Mouse (Mus musculus) forebrain, embryonic 11.5 days (tissue): ENCODE measurements around the gene Rangap1. TPM values are rescaled to one million over a fixed set of nuclear protein-coding genes. Genes with fewer than 3 reads are reported as not detected.
A peak's percentile ranks its signal among the peaks of the same experiment; 100 is the strongest.

Source experiments
- ATAC-seq: fragments of 200-750 bp; cut with Nextera tagmentation; replicated peaks from 2 replicates; pipeline ENCODE4 v1.8.0; 2017; ENCODE audit warnings: moderate TSS enrichment; ENCODE audit not compliant: low FRiP score
- DNase-seq: peaks from one replicate; pipeline ENCODE4 v3.0.0-alpha.2; 2017; ENCODE audit warnings: low spot score
- H3K27ac ChIP-seq: fragments of 300-500 bp; sonication (generic); 2 replicates; pipeline ENCODE4 v1.5.1; 2014; ENCODE audit warnings: low read depth, low read length
- H3K27me3 ChIP-seq: fragments of 300-500 bp; sonication (generic); 2 replicates; pipeline ENCODE4 v1.6.1; 2014; ENCODE audit warnings: mild to moderate bottlenecking, low read length, mixed read lengths; ENCODE audit not compliant: control insufficient read depth, insufficient read depth
- H3K36me3 ChIP-seq: fragments of 300-500 bp; sonication (generic); 2 replicates; pipeline ENCODE4 v1.6.1; 2014; ENCODE audit warnings: mild to moderate bottlenecking, low read length, moderate library complexity, mixed read lengths; ENCODE audit not compliant: control insufficient read depth, insufficient read depth
- H3K4me1 ChIP-seq: fragments of 300-500 bp; sonication (generic); replicated peaks from 2 replicates; pipeline ENCODE4 v1.6.1; 2014; ENCODE audit warnings: low read length, mixed read lengths; ENCODE audit not compliant: control insufficient read depth, insufficient read depth
- H3K4me2 ChIP-seq: fragments of 300-500 bp; sonication (generic); 2 replicates; pipeline ENCODE4 v1.6.1; 2014; ENCODE audit warnings: low read depth, mild to moderate bottlenecking, low read length, moderate library complexity, mixed read lengths; ENCODE audit not compliant: severe bottlenecking
- H3K4me3 ChIP-seq: fragments of 300-500 bp; sonication (generic); 2 replicates; pipeline ENCODE4 v1.5.1; 2014; ENCODE audit warnings: low read depth, low read length
- H3K9ac ChIP-seq: fragments of 300-500 bp; sonication (generic); 2 replicates; pipeline ENCODE4 v1.6.1; 2014; ENCODE audit warnings: low read length
- H3K9me3 ChIP-seq: fragments of 300-500 bp; sonication (generic); 2 replicates; pipeline ENCODE4 v1.6.1; 2016; ENCODE audit warnings: low read length, mixed read lengths; ENCODE audit not compliant: control insufficient read depth
- whole genome bisulfite sequencing: fragments of 180-500 bp; shearing (Covaris S2); extraction: QIAGEN DNeasy Blood & Tissue Kit; methylation state at CpG from one replicate; pipeline ENCODE4 v1.1.7; 2014; 5-methylcytosine and 5-hydroxymethylcytosine counted together
- polyA plus RNA-seq: library from polyadenylated mRNA; unstranded; fragments of >200 nt; fragmentation: Nextera tagmentation; extraction: Ambion mirVana; gene quantifications from 2 replicates; pipeline ENCODE4 v1.2.1, GENCODE M21; 2014

The Rangap1 gene
- polyA plus RNA-seq, 1 experiment from 2014 or later, result 172 TPM

DNA sequence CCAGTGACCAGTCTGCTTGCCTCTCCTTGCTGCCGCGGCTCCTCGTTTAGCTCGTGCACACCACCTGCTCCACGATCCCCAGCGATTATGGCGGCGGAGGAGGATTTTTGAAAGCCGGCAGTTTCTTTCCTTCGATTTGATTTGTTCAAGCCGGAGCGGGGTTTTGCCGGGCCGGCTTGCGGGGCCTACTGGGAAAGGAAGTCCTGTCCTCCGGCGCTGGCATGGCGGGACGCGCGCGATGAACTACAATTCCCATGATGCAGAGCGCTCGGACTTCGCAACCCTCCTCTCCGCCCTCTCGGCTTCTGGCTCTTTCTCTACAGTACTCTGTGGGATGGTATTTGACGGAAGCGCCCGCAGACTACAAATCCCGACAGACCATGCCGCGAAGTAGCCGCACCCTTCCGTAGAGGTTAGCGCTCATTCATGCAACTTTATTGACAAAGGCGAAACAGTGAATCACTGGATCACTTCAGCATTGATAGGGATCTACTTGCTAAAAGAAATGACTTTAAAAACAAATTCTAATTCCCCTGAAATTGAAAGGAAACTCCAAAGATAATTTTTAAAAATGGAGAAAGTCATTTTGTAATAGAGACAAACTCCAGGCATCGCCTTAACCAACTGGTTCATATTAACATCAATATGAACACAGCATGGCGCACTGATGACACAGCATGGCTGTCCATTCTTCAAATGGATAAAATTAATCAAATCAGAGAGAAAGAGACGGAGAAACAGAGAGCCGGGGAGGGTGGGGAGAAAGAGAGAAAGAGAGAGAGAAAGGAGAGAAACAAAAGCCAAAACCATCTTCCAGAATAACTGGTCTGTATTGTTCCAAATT is 15.3 kb downstream of the Rangap1 start:
- DNase-seq (peak; percentile 99), ATAC-seq (peak; percentile 99)
- H3K4me2 ChIP-seq, result peak overlapping the region; percentile 87
- peak overlapping the region; percentile 100 for H3K4me3 ChIP-seq
- peak overlapping the region; percentile 63 for H3K27ac ChIP-seq
- H3K36me3 ChIP-seq, result no peaks in the 10 kb centered on the region
- H3K27me3 ChIP-seq, result no peaks in the 10 kb centered on the region
- H3K9ac ChIP-seq, result peak overlapping the region; percentile 94
- WGBS, result 6% methylated on average over 41 of the region's 41 CpGs
- H3K9me3 ChIP-seq, result no peaks in the 10 kb centered on the region
- H3K4me1 ChIP-seq, result peaks cover 4% of the 10 kb centered on the region; the same call in 1 of the 2 replicates

DNA sequence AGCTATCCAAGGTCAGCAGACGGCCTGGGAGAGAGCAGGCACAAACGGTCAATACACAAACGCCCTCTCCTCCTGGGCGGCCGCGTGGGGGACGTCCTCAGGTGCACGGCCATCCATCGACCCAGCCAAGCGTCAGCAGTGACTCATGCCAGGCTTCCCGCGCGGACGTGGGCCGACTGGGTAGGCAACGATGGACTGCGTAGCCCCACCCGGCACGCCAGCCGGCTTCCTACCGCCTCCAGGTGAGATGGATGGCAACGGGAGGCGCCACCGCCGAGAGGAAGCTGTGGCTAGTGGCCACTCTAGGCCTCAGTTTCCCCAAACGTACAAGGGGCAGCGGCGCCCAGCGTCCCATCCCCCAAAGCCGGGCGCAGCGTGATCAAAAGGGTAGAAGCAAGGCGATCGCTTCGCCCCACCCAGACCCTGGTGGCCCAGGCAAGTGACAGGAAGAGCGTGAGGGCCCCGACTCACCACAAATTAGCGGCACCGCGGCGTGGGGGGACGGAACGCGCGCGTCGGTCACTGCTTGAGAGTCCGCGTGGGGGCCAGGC is 16.0 kb downstream of the Rangap1 start:
- peak overlapping the region; percentile 63 for H3K27ac ChIP-seq
- H3K4me3 ChIP-seq, result peak overlapping the region; percentile 100
- H3K4me1 ChIP-seq, result peaks cover 4% of the 10 kb centered on the region; the same call in 1 of the 2 replicates
- H3K27me3 ChIP-seq, result no peaks in the 10 kb centered on the region
- H3K9ac ChIP-seq, result peak overlapping the region; percentile 94
- H3K4me2 ChIP-seq, result peak overlapping the region; percentile 87
- peak; percentile 3 for ATAC-seq
- H3K36me3 ChIP-seq, result no peaks in the 10 kb centered on the region
- under 1% methylated on average over 49 of the region's 49 CpGs for WGBS
- no peaks in the 10 kb centered on the region for H3K9me3 ChIP-seq
- DNase-seq, result no peak

DNA sequence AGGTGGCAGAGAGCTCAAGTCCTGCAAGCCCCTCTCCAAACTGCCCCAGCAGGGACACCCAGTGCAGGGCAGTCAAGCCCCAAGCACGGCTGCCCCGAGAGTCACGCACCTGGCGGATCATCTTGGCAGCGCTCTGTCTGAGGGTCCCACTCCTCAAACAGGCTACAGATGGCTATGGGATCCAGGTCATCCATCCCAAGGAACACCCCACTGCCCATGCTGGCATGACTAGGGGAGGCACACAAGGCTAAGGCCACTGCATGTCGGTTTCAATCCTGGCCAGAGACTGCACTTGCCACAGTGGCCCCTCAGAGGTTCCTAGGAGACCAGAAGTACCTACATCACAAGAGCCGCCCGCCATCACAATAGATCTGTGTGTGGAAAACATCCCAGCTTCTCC is 19.4 kb downstream of the Rangap1 start:
- ATAC-seq (no peak), DNase-seq (no peak)
- no peaks in the 10 kb centered on the region for H3K27me3 ChIP-seq
- WGBS, result 93% methylated on average over 8 of the region's 8 CpGs
- peaks cover 4% of the 10 kb centered on the region; the same call in 1 of the 2 replicates for H3K4me1 ChIP-seq
- H3K9ac ChIP-seq, result no peak overlapping the region
- no peaks in the 10 kb centered on the region for H3K9me3 ChIP-seq
- no peak overlapping the region for H3K27ac ChIP-seq
- H3K4me3 ChIP-seq, result no peak overlapping the region
- H3K4me2 ChIP-seq, result no peak overlapping the region
- peaks cover 20% of the 10 kb centered on the region; the same call in 1 of the 2 replicates for H3K36me3 ChIP-seq

DNA sequence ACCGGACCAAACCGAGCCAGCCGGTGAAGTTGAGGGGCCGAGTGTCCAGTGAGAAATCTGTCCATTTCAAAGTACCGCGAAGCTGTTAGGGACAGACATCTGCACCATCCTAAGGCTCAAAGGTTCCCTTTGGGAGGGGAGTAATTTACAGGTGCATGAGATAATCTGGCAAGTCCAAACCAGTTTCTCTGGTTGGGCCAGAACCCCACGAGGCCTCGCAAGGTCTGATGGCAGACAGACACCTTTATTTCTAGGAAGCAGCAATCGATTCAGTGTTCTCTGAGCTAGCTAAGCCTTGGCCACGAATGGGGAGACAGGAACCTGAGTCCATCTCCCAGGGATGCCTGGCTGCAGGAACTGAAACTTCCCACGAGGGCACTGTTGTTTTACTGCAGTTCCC is 21.7 kb downstream of the Rangap1 start:
- ATAC-seq (no peak), DNase-seq (no peak)
- H3K27ac ChIP-seq, result no peak overlapping the region
- no peak overlapping the region for H3K9ac ChIP-seq
- no peaks in the 10 kb centered on the region for H3K27me3 ChIP-seq
- no peaks in the 10 kb centered on the region for H3K9me3 ChIP-seq
- H3K36me3 ChIP-seq, result peaks cover 30% of the 10 kb centered on the region
- H3K4me3 ChIP-seq, result no peak overlapping the region
- no peak overlapping the region for H3K4me2 ChIP-seq
- WGBS, result 94% methylated on average over 11 of the region's 11 CpGs
- peaks cover 2% of the 10 kb centered on the region; the same call in 1 of the 2 replicates for H3K4me1 ChIP-seq

DNA sequence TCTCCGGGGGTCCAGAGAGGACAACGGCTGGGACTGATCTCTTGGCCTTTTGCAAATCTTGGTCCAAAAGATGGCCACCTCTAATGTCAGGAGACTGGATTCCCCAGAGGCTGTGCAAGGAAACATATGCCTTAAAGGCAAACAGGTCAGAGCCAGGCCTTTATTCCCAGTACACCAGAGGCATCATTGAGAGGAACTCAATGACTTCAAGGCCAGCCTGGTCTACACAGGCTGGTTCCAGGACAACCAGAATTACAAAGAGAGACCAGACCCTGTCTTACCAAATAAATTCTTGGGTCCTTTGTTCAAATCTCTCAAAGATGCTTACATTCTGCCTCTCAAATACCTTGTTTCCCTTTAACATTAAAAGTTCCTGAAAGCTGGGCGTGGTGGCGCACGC is 23.0 kb downstream of the Rangap1 start:
- ATAC-seq (no peak), DNase-seq (no peak)
- Histone ChIP-seq H3K27me3 (no peaks in the 10 kb centered on the region), H3K27ac (no peak overlapping the region), H3K9ac (no peak overlapping the region), H3K4me1 (no peaks in the 10 kb centered on the region), H3K4me2 (no peak overlapping the region), H3K9me3 (no peaks in the 10 kb centered on the region), H3K4me3 (no peak overlapping the region), H3K36me3 (peaks cover 30% of the 10 kb centered on the region)
- over 99% methylated on average over 5 of the region's 5 CpGs for WGBS

DNA sequence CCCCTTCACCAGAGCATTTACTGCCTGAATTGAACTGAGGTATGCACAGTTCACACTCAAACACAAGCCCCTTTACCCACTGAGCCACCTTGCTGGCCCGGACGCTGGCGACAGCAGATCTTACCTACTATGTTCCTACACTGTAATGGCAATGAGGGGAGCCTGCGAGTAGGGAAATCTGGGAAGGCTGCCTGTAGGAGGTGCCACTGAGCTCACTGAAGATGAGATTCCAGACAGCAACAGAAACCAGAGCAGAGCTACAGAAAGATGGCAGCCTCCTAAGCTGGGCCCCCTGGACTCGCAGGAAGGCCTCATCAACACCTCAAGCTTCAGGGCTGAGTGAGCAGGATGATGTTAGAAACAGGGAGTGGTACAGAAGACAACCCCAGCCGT is 26.2 kb downstream of the Rangap1 start:
- DNase-seq (no peak), ATAC-seq (no peak)
- Histone ChIP-seq H3K4me1 (no peaks in the 10 kb centered on the region), H3K9ac (no peak overlapping the region), H3K4me2 (no peak overlapping the region), H3K9me3 (no peaks in the 10 kb centered on the region), H3K27ac (no peak overlapping the region), H3K36me3 (peaks cover 42% of the 10 kb centered on the region), H3K27me3 (no peaks in the 10 kb centered on the region), H3K4me3 (no peak overlapping the region)
- 93% methylated on average over 6 of the region's 6 CpGs for WGBS

DNA sequence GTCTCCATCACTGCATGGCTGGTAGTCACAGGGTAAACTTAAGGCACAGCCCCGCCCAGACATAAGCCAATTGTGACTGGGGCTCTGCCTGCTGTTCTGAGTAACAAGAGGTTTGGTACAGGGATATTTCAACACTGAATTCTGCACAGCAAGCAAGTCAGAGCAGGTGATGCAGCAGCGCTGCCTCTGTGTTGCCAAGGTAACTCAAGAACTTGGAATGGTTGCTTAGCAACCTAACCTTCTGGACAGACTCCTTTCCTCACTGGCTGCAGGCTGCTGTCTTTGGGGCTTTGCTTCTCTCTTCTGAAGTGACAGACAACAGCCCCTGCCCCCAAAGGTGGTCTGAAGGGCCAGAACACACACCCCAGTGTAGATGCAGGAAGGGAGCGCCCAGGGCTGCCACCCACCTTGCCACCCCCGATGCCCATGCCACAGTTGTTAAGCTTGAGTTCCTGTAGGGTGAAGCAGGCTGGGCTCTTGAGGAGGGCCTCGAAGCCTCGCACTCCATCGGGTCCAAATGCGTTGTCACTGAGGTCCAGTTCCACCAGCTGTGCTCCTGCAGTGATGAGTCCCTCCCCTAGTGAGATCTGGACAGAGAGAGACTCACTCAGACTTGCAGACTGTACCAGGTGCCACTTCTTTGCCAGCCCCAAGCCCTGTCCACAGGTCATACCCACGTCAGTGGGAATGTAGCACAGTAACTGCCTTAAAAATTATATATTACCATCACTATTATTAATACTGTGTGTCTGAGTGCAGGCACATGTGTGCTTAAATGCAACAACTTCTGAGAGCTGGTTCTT is 26.8 kb downstream of the Rangap1 start:
- DNase-seq, result no peak
- Histone ChIP-seq H3K4me2 (no peak overlapping the region), H3K9ac (no peak overlapping the region), H3K27me3 (no peaks in the 10 kb centered on the region), H3K4me3 (no peak overlapping the region), H3K27ac (0 out of 2 replicates have a peak overlapping the region, but pooled peaks have one; percentile 4), H3K36me3 (peaks cover 41% of the 10 kb centered on the region), H3K9me3 (no peaks in the 10 kb centered on the region), H3K4me1 (no peaks in the 10 kb centered on the region)
- no peak for ATAC-seq
- 89% methylated on average over 9 of the region's 9 CpGs for WGBS

DNA sequence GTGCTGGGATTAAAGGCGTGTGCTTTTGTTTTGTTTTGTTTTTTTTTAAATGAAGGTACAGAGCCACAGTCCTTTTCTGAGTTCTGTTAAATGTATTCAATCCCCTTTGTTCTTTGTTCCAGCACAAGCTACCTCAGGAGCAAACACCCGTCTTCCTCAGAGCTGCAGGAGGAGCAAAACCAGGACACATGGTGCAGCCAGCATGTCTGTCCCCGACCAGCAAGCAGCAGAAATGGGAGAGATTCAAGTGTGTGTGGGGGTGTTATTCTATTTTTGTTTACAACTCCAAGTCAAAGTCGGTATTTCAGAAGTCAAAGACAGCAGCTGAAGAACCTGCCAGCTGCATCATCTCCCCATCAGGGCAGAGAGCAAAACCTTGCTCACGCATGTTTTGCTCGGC is 31.6 kb downstream of the Rangap1 start:
- DNase-seq (no peak), ATAC-seq (no peak)
- H3K27ac ChIP-seq, result no peak overlapping the region
- H3K27me3 ChIP-seq, result no peaks in the 10 kb centered on the region
- WGBS, result 91% methylated on average over 6 of the region's 6 CpGs
- no peaks in the 10 kb centered on the region for H3K9me3 ChIP-seq
- H3K9ac ChIP-seq, result no peak overlapping the region
- H3K4me1 ChIP-seq, result no peaks in the 10 kb centered on the region
- peaks cover 36% of the 10 kb centered on the region for H3K36me3 ChIP-seq
- no peak overlapping the region for H3K4me3 ChIP-seq
- H3K4me2 ChIP-seq, result no peak overlapping the region
